Mouse (Mus musculus): ENCODE results near the gene Smagp. TPM values are rescaled to one million over a fixed set of nuclear protein-coding genes. Genes with fewer than 3 reads are reported as not detected.
A peak's percentile ranks its signal among the peaks of the same experiment; 100 is the strongest.

Gene Smagp
- polyA plus RNA-seq, 1 experiment from 2014 or later: 3.2 TPM

DNA sequence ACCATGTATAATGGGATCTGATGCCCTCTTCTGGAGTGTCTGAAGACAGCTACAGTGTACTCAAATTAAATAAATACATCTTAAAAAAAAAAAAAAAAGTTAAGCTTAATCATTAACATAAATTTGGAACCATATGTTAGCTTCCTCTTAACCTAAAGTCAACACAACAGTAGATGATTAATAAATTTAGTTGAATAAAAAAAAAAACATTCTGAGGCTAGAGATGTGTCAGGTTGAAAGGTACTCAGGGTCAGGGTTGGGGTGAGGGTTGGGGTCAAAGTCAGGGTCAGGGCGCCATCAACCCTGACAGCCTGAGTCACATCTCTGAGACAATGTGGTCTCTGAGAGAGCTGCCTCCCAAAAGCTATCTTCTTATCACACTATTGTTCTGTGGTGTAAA, 17.5 kb upstream of the Smagp start:
- H3K27ac ChIP-seq (ENCODE audit: low read length): no peak overlapping the region
- no peaks in the 10 kb centered on the region for H3K4me1 ChIP-seq (ENCODE audit: control insufficient read depth, insufficient read depth, low read length)
- H3K36me3 ChIP-seq (ENCODE audit: control insufficient read depth, insufficient read depth, low read length): no peaks in the 10 kb centered on the region
- H3K9me3 ChIP-seq (replicated peaks; ENCODE audit: control insufficient read depth, low read length, poor library complexity, severe bottlenecking): no peaks in the 10 kb centered on the region
- H3K9ac ChIP-seq (ENCODE audit: low read depth, low read length): no peak overlapping the region
- WGBS: 85% methylated on average over 1 of the region's 1 CpGs
- H3K4me2 ChIP-seq (ENCODE audit: low read length): no peak overlapping the region
- no peak for ATAC-seq
- H3K27me3 ChIP-seq (ENCODE audit: control insufficient read depth, insufficient read depth, low read depth, low read length): no peaks in the 10 kb centered on the region
- no peak overlapping the region for H3K4me3 ChIP-seq (ENCODE audit: low read depth, low read length)

- Histone ChIP-seq H3K4me2 (ENCODE audit: low read length) (no peak overlapping the region), H3K9me3 (replicated peaks; ENCODE audit: control insufficient read depth, low read length, poor library complexity, severe bottlenecking) (no peaks in the 10 kb centered on the region), H3K27me3 (ENCODE audit: control insufficient read depth, insufficient read depth, low read depth, low read length) (no peaks in the 10 kb centered on the region), H3K36me3 (ENCODE audit: control insufficient read depth, insufficient read depth, low read length) (no peaks in the 10 kb centered on the region), H3K27ac (ENCODE audit: low read length) (no peak overlapping the region), H3K4me3 (ENCODE audit: low read depth, low read length) (no peak overlapping the region), H3K4me1 (ENCODE audit: control insufficient read depth, insufficient read depth, low read length) (no peaks in the 10 kb centered on the region), H3K9ac (ENCODE audit: low read depth, low read length) (no peak overlapping the region)
- no peak for ATAC-seq
- WGBS: 87% methylated on average over 9 of the region's 9 CpGs
These were observed 14.9 kb upstream of the Smagp start for GRCm38 (mm10) chr15:100651610-100652009.

DNA sequence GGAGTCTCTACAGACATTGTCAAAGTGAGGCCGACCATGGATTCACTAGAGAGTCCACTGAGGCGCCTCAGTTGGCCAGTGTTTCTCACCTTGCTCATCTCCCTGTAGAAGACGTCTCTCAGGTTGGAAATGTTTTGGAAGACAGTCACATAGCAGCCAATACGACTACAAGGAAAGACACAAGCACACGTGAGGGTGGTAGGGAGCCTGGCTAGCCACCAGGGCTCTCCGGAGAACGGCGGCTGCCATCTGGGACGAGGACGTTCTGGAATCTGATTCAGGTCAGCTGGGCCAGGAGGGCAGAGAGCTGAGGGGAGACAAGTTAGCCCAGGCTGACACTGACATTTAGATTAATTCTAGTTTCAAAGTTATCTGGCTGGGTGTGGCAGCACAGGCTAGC, 13.4 kb upstream of the Smagp start:
- Histone ChIP-seq H3K36me3 (ENCODE audit: control insufficient read depth, insufficient read depth, low read length) (no peaks in the 10 kb centered on the region), H3K4me3 (ENCODE audit: low read depth, low read length) (no peak overlapping the region), H3K27ac (ENCODE audit: low read length) (no peak overlapping the region), H3K27me3 (ENCODE audit: control insufficient read depth, insufficient read depth, low read depth, low read length) (no peaks in the 10 kb centered on the region), H3K4me1 (ENCODE audit: control insufficient read depth, insufficient read depth, low read length) (no peaks in the 10 kb centered on the region), H3K9ac (ENCODE audit: low read depth, low read length) (no peak overlapping the region), H3K9me3 (replicated peaks; ENCODE audit: control insufficient read depth, low read length, poor library complexity, severe bottlenecking) (no peaks in the 10 kb centered on the region), H3K4me2 (ENCODE audit: low read length) (no peak overlapping the region)
- no peak for ATAC-seq
- 87% methylated on average over 10 of the region's 10 CpGs for WGBS

DNA sequence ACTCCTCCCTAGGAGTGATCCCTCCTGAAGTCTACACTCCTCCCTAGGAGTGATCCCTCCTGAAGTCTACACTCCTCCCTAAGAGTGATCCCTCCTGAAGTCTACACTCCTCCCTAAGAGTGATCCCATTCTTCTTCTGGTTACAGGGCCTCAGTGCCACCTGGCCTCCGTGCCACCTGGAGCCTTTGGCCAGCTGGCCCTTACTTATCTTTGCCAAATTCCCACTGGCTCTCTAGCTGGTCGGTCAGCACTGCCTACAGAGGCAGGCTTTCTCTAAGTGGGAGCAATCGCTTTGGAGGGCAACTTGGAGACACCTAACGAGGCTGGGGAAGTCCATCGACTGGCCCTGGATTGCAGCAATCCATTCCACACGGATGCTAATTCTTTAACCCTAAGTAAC, 9.4 kb upstream of the Smagp start:
- no peak for ATAC-seq
- no peaks in the 10 kb centered on the region for H3K4me1 ChIP-seq (ENCODE audit: control insufficient read depth, insufficient read depth, low read length)
- WGBS: 87% methylated on average over 6 of the region's 6 CpGs

GRCm38 (mm10) chr15:100642451-100642850, 5.7 kb upstream of the Smagp start:
- Histone ChIP-seq H3K4me1 (ENCODE audit: control insufficient read depth, insufficient read depth, low read length) (no peaks in the 10 kb centered on the region), H3K27ac (ENCODE audit: low read length) (no peak overlapping the region)
- WGBS: 93% methylated on average over 7 of the region's 7 CpGs

More for the DNA sequence above, 9.4 kb upstream of the Smagp start:
- Histone ChIP-seq H3K27ac (ENCODE audit: low read length) (no peak overlapping the region), H3K4me3 (ENCODE audit: low read depth, low read length) (no peak overlapping the region), H3K27me3 (ENCODE audit: control insufficient read depth, insufficient read depth, low read depth, low read length) (no peaks in the 10 kb centered on the region), H3K9ac (ENCODE audit: low read depth, low read length) (no peak overlapping the region), H3K9me3 (replicated peaks; ENCODE audit: control insufficient read depth, low read length, poor library complexity, severe bottlenecking) (no peaks in the 10 kb centered on the region), H3K4me2 (ENCODE audit: low read length) (no peak overlapping the region), H3K36me3 (ENCODE audit: control insufficient read depth, insufficient read depth, low read length) (no peaks in the 10 kb centered on the region)

GRCm38 (mm10) chr15:100641226-100641810, 4.6 kb upstream of the Smagp start:
- H3K9me3 ChIP-seq (replicated peaks; ENCODE audit: control insufficient read depth, low read length, poor library complexity, severe bottlenecking): no peaks in the 10 kb centered on the region
- no peak overlapping the region for H3K4me2 ChIP-seq (ENCODE audit: low read length)
- H3K9ac ChIP-seq (ENCODE audit: low read depth, low read length): no peak overlapping the region
- ATAC-seq: no peak
- no peak overlapping the region for H3K4me3 ChIP-seq (ENCODE audit: low read depth, low read length)
- H3K36me3 ChIP-seq (ENCODE audit: control insufficient read depth, insufficient read depth, low read length): no peaks in the 10 kb centered on the region
- peaks cover 24% of the 10 kb centered on the region for H3K27me3 ChIP-seq (ENCODE audit: control insufficient read depth, insufficient read depth, low read depth, low read length)
- WGBS: 78% methylated on average over 15 of the region's 16 CpGs
- H3K4me1 ChIP-seq (ENCODE audit: control insufficient read depth, insufficient read depth, low read length): peaks cover 10% of the 10 kb centered on the region
- no peak overlapping the region for H3K27ac ChIP-seq (ENCODE audit: low read length)

More at GRCm38 (mm10) chr15:100642451-100642850, 5.7 kb upstream of the Smagp start:
- no peaks in the 10 kb centered on the region for H3K9me3 ChIP-seq (replicated peaks; ENCODE audit: control insufficient read depth, low read length, poor library complexity, severe bottlenecking)
- H3K4me3 ChIP-seq (ENCODE audit: low read depth, low read length): no peak overlapping the region
- H3K4me2 ChIP-seq (ENCODE audit: low read length): no peak overlapping the region
- no peaks in the 10 kb centered on the region for H3K36me3 ChIP-seq (ENCODE audit: control insufficient read depth, insufficient read depth, low read length)
- H3K9ac ChIP-seq (ENCODE audit: low read depth, low read length): no peak overlapping the region
- no peak for ATAC-seq
- peaks cover 13% of the 10 kb centered on the region for H3K27me3 ChIP-seq (ENCODE audit: control insufficient read depth, insufficient read depth, low read depth, low read length)

- peaks cover 10% of the 10 kb centered on the region for H3K4me1 ChIP-seq (ENCODE audit: control insufficient read depth, insufficient read depth, low read length)
- 79% methylated on average over 16 of the region's 16 CpGs for WGBS
- H3K9me3 ChIP-seq (replicated peaks; ENCODE audit: control insufficient read depth, low read length, poor library complexity, severe bottlenecking): no peaks in the 10 kb centered on the region
- no peak overlapping the region for H3K4me2 ChIP-seq (ENCODE audit: low read length)
- no peak for ATAC-seq
- peaks cover 30% of the 10 kb centered on the region for H3K27me3 ChIP-seq (ENCODE audit: control insufficient read depth, insufficient read depth, low read depth, low read length)
- H3K27ac ChIP-seq (ENCODE audit: low read length): no peak overlapping the region
- no peak overlapping the region for H3K4me3 ChIP-seq (ENCODE audit: low read depth, low read length)
- H3K9ac ChIP-seq (ENCODE audit: low read depth, low read length): no peak overlapping the region
- no peaks in the 10 kb centered on the region for H3K36me3 ChIP-seq (ENCODE audit: control insufficient read depth, insufficient read depth, low read length)
These were observed 3.4 kb upstream of the Smagp start for GRCm38 (mm10) chr15:100639972-100640750.

GRCm38 (mm10) chr15:100637661-100638060, 921 bp upstream of the Smagp start:
- Histone ChIP-seq H3K4me1 (ENCODE audit: control insufficient read depth, insufficient read depth, low read length) (peaks cover 10% of the 10 kb centered on the region), H3K4me2 (ENCODE audit: low read length) (no peak overlapping the region), H3K9ac (ENCODE audit: low read depth, low read length) (no peak overlapping the region), H3K27ac (ENCODE audit: low read length) (no peak overlapping the region), H3K27me3 (ENCODE audit: control insufficient read depth, insufficient read depth, low read depth, low read length) (peaks cover 40% of the 10 kb centered on the region), H3K4me3 (ENCODE audit: low read depth, low read length) (no peak overlapping the region), H3K36me3 (ENCODE audit: control insufficient read depth, insufficient read depth, low read length) (no peaks in the 10 kb centered on the region), H3K9me3 (replicated peaks; ENCODE audit: control insufficient read depth, low read length, poor library complexity, severe bottlenecking) (no peaks in the 10 kb centered on the region)
- 22% methylated on average over 6 of the region's 6 CpGs for WGBS
- ATAC-seq: no peak

DNA sequence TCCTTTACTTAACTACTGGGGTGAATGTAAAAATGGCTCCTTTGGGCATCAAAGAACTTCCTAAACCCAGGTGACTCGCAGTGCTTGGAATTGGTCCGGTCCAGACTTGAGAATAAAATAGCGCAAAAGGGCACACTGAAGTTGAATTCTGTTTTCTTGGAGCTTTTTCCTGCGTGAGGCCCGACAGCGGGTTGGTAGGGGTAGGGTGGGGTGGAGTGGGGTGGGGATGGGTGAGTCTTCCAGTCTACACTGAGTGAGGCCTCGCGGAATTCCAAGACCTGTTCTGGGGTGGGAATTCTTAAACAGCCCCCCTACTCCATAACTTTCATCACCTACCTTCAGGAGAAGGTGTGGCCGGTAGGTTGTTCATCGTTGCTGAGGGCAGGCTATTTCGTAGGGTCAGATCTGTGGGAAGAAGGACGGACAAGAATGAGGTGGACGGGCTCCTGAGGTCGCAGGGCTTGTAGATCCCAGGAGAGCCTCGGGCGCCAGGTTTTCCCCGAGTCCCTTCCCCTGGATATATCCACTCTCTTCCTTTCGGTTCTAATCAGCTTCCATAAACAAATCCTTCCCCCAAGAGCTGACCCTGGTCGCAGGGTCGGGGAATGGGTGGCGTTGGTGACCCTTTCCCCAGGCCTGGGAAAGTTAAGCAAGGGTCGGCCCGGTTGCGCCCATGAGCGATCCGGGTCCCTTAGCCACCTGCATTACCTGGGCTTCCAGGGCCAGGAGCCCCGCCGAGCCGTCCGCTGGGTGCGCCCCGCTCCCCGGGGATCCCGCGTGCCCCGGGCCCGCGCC, 692 bp downstream of the Smagp start:
- H3K27me3 ChIP-seq (ENCODE audit: control insufficient read depth, insufficient read depth, low read depth, low read length): peaks cover 40% of the 10 kb centered on the region
- peak overlapping the region; percentile 40 for H3K4me3 ChIP-seq (ENCODE audit: low read depth, low read length)
- peaks cover 10% of the 10 kb centered on the region for H3K4me1 ChIP-seq (ENCODE audit: control insufficient read depth, insufficient read depth, low read length)
- peak overlapping the region; percentile 77 for H3K4me2 ChIP-seq (ENCODE audit: low read length)
- ATAC-seq: no peak
- WGBS: 4% methylated on average over 36 of the region's 38 CpGs
- H3K9ac ChIP-seq (ENCODE audit: low read depth, low read length): peak overlapping the region; percentile 52
- H3K36me3 ChIP-seq (ENCODE audit: control insufficient read depth, insufficient read depth, low read length): no peaks in the 10 kb centered on the region
- H3K27ac ChIP-seq (ENCODE audit: low read length): no peak overlapping the region
- H3K9me3 ChIP-seq (replicated peaks; ENCODE audit: control insufficient read depth, low read length, poor library complexity, severe bottlenecking): no peaks in the 10 kb centered on the region

All from midbrain, embryonic 16.5 days (tissue).